Mouse (Mus musculus): ENCODE measurements around the gene Cep41.
A peak's percentile ranks its signal among the peaks of the same experiment; 100 is the strongest.

The Cep41 gene

GRCm38 (mm10) chr6:30693350-30693991 lies at the start of gene Cep41:
Gene Cep41 (minus strand): TSS chr6:30693749.
- peak; percentile 98 for DNase-seq (ENCODE audit: low read depth, low spot score)

GRCm38 (mm10) chr6:30739177-30739747 lies 45.7 kb upstream of the Cep41 start:
- DNase-seq (ENCODE audit: low read depth, low spot score) = peak; percentile 86

GRCm38 (mm10) chr6:30738464-30739006 lies 45.0 kb upstream of the Cep41 start:
- peak; percentile 27 for DNase-seq (ENCODE audit: low read depth, low spot score)

GRCm38 (mm10) chr6:30737548-30738463 lies 44.3 kb upstream of the Cep41 start:
- DNase-seq (ENCODE audit: low read depth, low spot score) = peak; percentile 83

- DNase-seq (ENCODE audit: low read depth, low spot score) = peak; percentile 82
Measured at GRCm38 (mm10) chr6:30736864-30737547, 43.5 kb upstream of the Cep41 start.

GRCm38 (mm10) chr6:30736372-30736762 lies 42.8 kb upstream of the Cep41 start:
- peak; percentile 41 for DNase-seq (ENCODE audit: low read depth, low spot score)

GRCm38 (mm10) chr6:30735728-30736371 lies 42.3 kb upstream of the Cep41 start:
- DNase-seq (ENCODE audit: low read depth, low spot score) = no peak

- DNase-seq (ENCODE audit: low read depth, low spot score) = no peak
Measured at GRCm38 (mm10) chr6:30734988-30735727, 41.6 kb upstream of the Cep41 start.

GRCm38 (mm10) chr6:30734465-30734864 lies 40.9 kb upstream of the Cep41 start:
- no peak for DNase-seq (ENCODE audit: low read depth, low spot score)

- DNase-seq (ENCODE audit: low read depth, low spot score) = peak; percentile 72
Measured at GRCm38 (mm10) chr6:30732571-30733130, 39.1 kb upstream of the Cep41 start.

GRCm38 (mm10) chr6:30730301-30730971 lies 36.9 kb upstream of the Cep41 start:
- no peak for DNase-seq (ENCODE audit: low read depth, low spot score)

- DNase-seq (ENCODE audit: low read depth, low spot score) = no peak
Measured at GRCm38 (mm10) chr6:30723331-30723730, 29.8 kb upstream of the Cep41 start, which contains the start of gene Mest. Gene Mest (plus strand): TSS chr6:30723547.

GRCm38 (mm10) chr6:30722385-30723164 lies 29.0 kb upstream of the Cep41 start:
- no peak for DNase-seq (ENCODE audit: low read depth, low spot score)

- DNase-seq (ENCODE audit: low read depth, low spot score) = no peak
Measured at GRCm38 (mm10) chr6:30716796-30717195, 23.2 kb upstream of the Cep41 start.

GRCm38 (mm10) chr6:30714891-30715471 lies 21.4 kb upstream of the Cep41 start:
- no peak for DNase-seq (ENCODE audit: low read depth, low spot score)

- DNase-seq (ENCODE audit: low read depth, low spot score) = no peak
Measured at GRCm38 (mm10) chr6:30713896-30714295, 20.3 kb upstream of the Cep41 start.

- DNase-seq (ENCODE audit: low read depth, low spot score) = no peak
Measured at GRCm38 (mm10) chr6:30713455-30713854, 19.9 kb upstream of the Cep41 start.

GRCm38 (mm10) chr6:30712484-30712883 lies 18.9 kb upstream of the Cep41 start:
- DNase-seq (ENCODE audit: low read depth, low spot score) = no peak
